Mouse (Mus musculus) lung, postnatal 14 days (tissue): ENCODE data around the gene Ccl20.
A peak's percentile ranks its signal among the peaks of the same experiment; 100 is the strongest.

Source experiments
- DNase-seq: peaks from one replicate; pipeline ENCODE4 v3.0.0; 2021

The Ccl20 gene

GRCm38 (mm10) chr1:83116447-83117137 lies at the start of gene Ccl20:
TSS of gene Ccl20 (plus strand) at chr1:83116766.
- DNase-seq = no peak

DNA sequence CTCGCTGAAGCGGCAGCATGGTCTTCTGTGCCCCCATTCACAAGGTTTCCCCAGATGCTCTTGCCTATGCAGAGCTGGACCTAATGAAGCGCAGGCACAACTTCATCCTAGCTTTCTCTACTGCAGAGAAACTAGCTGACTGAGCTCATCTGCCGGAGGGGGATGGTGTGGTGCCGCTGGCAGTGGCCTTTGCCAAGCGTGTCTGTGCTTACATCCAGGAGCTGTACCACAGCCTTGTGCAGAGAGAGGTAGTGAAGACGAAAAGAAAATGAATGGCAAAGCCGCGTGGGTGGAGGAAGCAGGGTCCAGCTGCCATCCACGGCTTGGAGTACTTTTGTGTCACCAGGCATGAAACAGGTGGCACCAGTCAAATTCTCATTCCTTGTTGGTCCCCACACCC lies 49.4 kb upstream of the Ccl20 start:
- no peak for DNase-seq

- DNase-seq = no peak
Observed at GRCm38 (mm10) chr1:83075526-83076189, 40.9 kb upstream of the Ccl20 start.

DNA sequence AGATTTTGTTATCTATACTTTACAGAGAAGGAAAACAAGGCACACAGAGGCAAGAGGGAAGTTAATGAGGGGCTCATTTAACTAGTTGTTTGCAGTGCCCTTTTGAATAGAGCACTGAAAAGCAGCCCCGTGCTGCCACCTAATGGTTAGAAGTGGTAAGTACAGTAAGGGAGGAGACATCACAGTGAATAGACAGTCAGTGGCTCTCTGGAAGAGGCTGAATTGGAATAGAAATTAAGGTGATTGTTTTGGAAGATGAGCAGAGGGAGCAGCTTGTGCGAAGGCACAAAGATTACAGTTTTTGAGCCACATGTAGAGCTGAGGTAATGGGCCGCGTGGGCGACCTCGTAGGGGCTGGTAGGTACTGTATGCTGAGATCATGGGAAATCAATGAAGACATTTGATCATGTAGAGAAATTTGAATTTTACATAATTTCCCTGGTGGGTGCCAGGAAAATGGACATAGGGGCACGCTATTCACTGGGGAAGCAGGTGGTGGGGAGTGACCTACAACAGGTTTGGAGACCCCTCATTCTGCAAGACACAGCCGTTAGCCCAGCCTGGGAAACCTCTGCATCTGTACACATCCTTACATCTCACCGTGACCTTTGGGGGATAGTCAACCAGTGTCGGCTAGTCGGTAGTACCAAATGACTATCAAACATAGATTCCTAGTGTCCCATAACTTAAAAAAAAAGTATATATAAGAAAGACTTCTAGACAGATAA lies 40.2 kb upstream of the Ccl20 start:
- DNase-seq = peak; percentile 35

DNA sequence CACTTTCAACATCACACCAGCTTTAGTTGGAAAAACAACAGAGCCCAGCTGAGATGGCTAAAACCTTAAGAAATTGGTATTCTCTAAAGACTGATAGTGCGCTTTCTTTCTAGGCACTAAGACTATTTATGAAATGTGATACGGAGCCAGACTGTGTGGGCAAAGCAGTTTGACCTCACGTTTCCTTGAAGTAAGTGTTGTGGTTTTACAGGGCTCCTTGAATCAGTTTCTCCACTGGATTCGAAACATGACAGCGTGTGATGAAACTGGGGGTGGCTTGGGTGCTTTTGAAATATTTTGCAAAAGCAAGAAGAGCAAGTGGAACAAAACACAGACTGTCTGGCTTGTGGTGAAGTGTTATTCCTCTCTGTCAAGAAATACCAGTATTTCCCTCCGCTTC lies 39.5 kb upstream of the Ccl20 start:
- DNase-seq = no peak

DNA sequence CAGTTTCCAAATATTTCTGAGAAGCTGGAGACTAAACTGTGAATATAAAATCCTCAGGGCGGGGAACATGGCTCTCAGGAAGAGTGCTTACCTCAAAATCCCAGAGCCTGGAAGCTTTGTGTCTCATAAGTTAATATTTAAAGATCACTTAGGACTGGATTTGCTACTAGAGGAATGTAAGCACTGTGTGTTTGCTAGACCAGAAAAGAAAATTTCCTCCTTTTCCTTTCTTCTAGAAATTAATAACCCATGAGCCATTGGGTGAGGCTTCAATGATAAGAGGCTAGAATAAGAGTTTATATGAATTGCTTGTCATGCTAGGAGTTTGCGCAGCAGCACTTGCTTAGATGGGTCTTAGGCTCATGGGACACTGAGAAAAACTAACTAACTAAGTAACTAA lies 31.8 kb upstream of the Ccl20 start:
- no peak for DNase-seq

DNA sequence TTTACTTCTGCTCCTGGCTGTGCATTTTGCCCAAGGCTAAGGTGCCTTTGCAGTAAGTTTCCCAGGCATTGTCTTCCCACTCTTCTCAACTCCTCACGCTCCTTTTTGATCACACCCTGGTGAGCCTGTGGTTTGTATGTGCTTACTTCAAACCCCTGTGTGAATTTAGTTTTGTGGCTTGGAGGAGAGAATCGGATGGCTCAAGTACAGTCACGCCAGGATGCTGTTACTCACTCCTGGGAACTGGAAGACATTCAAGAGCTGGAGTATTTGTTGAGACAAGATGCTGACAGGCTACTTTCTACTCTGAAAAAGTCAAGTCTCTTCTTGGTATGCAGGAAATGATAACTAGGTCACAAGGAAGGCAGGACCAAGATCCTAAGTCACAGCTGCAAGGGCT lies 25.3 kb upstream of the Ccl20 start:
- no peak for DNase-seq

- no peak for DNase-seq
Observed at GRCm38 (mm10) chr1:83096935-83097334, 19.6 kb upstream of the Ccl20 start.

- no peak for DNase-seq
Observed at GRCm38 (mm10) chr1:83099160-83099559, 17.4 kb upstream of the Ccl20 start.

- DNase-seq = no peak
Observed at GRCm38 (mm10) chr1:83099580-83100137, 16.9 kb upstream of the Ccl20 start.

DNA sequence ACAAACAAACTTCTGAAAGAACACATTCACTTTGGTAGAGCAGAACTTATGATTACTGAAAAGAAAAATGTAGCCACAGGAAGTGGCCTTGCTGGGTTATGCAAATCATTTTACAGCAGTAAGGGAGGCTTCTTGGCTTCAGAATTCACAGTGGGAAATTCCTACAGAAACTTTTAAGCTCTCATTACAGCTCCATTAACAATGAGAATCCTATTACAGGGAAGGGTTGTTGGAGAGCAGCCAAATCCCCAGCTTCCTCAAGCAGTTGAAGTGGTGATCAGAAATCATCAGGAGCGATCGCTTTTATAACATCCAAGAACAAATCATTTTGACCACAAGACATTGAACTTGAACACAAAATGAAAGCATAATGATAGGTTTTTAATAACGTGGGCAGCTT lies 14.7 kb upstream of the Ccl20 start:
- peak; percentile 5 for DNase-seq

DNA sequence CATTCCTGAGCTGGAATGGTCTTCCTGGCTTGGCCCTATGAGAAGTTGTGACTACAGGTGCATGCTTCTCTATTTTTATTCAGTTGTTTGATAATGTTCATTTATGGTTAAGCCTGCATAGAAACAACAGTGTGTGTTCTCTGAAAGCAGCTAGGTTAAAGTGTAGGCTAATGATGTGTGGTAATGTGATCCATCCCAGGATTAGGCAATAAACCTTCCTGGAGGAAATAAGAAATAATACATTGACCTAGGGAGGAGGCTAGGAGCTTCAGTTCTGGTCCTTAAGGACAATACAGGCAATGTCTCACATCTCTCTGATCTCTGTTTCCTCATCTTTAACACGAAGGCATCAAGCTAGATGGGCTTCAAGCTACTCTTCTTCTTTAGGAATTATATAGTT lies 11.1 kb upstream of the Ccl20 start:
- no peak for DNase-seq

DNA sequence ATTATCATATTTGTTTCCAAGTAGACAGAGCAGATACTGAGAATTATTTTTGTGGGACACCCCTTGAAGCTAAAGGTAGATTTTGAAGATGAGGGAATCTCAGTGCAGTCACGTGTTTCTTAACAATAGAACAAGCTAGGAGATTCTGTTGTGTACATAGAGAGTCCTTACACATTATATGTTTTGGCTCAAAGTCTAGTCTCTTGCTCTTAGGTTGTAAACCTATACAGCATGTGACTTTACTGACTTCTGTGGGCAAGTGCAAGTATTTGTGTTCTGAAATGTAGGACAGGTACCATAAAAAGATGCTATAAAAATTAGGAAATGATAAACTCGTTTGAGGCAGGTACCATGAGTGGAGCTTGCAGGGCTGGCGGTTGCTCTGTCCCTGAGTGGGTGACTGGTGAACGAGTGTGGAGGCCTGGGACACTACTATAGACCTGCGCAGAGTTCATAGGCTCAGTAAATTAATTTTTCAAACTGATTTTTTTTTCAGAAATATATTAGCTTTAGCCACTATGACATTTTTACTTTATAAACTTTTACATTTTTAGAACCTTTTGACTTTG lies 9.1 kb upstream of the Ccl20 start:
- DNase-seq = no peak

DNA sequence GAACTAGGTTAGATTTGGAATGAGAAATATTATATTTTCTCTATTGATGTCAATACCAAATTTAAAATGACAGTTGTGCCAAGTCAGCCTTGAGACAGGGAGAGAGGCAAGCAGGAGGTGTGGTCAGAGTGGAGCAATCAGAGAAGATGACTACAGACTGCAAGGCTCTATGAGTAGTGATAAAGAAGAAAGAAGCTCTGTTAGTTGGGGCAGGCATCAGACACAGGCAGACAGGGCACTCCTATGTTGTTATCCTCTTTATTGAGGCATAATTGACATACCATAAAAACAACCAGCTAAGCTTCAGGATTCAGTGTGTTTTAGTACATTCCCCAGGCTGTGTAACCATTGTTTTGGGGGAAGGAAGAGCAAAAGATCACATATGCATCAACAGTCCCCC lies 5.6 kb upstream of the Ccl20 start:
- DNase-seq = no peak

- DNase-seq = no peak
Observed at GRCm38 (mm10) chr1:83111726-83112125, 4.8 kb upstream of the Ccl20 start.

GRCm38 (mm10) chr1:83117217-83117616 lies 651 bp downstream of the Ccl20 start:
- DNase-seq = no peak

DNA sequence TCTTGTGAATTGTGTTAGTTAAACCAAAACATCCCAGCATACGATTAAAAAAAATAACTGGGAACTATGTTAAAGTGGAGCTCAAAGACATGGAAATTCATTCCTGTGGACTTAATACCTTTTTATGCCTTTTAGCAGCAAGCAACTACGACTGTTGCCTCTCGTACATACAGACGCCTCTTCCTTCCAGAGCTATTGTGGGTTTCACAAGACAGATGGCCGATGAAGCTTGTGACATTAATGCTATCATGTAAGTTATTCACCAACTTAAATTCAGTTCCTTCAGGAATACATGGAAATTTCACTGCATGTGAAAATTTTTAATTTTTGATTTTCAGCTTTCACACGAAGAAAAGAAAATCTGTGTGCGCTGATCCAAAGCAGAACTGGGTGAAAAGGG lies 1.1 kb downstream of the Ccl20 start:
- DNase-seq = no peak

- no peak for DNase-seq
Observed at GRCm38 (mm10) chr1:83119903-83120302, 3.3 kb downstream of the Ccl20 start.

- no peak for DNase-seq
Observed at GRCm38 (mm10) chr1:83120312-83120711, 3.7 kb downstream of the Ccl20 start.

DNA sequence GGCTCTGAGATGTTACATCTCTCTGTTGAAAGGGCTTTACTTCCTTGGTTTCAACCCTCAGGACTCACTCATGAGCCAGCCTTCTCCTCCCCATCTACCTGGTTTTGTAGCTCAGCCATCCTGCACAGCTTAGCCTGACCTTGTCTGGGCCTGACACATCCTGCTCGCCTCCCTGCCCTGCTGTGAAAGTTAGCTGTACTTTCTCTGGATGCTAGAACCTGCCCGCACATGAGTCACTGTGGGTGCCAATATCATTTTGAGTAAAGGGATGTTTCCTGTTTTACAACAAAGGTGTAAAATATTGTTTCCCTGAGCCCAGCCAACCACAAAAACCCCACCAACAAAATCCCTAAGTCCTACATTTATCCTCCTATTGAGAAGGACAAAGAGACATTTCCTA lies 6.6 kb downstream of the Ccl20 start:
- DNase-seq = no peak

- DNase-seq = peak; percentile 20
Observed at GRCm38 (mm10) chr1:83135829-83136228, 19.3 kb downstream of the Ccl20 start.

DNA sequence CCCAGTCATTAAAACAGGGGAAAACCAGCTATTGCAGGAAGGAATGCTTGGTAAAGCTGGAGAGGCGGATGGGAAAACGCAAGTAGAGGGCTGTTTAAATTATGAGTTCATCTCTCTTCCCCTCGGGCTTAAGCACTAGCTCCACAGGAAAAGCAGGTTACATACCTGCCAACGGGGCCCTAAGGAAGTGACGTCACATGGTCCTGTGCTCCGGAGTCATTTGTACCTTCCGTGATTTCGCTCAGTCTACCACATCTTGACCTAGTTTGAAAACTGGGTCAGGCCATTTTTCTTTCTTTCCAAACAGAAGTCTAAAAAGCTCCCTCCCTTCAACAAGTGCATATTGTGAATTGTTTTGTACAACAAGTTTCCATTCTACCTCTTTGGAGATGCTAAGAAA lies 21.3 kb downstream of the Ccl20 start:
- DNase-seq = no peak

DNA sequence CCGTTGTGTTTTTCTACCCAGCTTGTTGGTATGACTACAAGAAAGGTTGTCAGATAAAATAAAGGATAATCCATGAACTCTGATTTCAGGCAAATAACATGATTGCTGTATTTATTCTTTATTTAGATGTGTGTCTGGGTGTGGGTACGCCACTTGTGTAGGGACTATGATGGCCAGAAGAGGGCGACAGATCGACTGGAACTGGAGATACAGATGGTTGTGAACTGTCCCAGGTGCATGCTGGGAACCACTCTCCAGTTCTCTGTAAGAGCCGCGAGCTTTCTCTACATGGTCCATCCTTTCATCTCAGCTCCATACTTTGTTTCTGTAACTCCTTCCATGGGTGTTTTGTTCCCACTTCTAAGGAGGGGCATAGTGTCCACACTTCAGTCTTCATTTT lies 22.2 kb downstream of the Ccl20 start:
- DNase-seq = no peak

DNA sequence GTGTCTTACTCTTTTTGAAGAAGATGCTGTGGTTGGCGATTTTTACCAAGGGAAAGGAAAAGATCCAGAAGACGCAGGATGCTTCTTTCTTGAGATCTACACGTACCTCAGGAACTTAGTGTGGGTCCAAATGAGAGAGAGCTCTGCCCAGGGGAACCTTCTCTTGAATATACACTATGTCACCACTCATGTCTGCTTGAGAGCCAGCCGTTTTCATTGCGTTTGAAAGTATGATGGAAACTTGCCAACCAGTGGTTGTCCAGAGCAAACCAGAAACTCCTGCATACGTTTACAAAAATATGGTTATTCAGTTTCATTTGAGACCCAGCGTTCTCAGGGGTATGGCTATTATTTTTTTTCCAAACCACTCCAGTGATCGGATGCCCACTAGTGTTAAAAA lies 24.9 kb downstream of the Ccl20 start:
- DNase-seq = no peak
